Mouse (Mus musculus): ENCODE data around the gene Stap2. TPM values are rescaled to one million over a fixed set of nuclear protein-coding genes. Genes with fewer than 3 reads are reported as not detected.
A peak's percentile ranks its signal among the peaks of the same experiment; 100 is the strongest.

The Stap2 gene
- polyA plus RNA-seq (2012; rRNA removed), result 51.8 and 64.1 TPM in 2 replicates

- Histone ChIP-seq H3K27ac (ENCODE audit: insufficient read depth, low read length) (peak within 1 kb of the TSS; percentile 71), H3K4me1 (ENCODE audit: control insufficient read depth, insufficient read depth, low read length) (peaks cover 13% of the 10 kb centered on the region), H3K4me3 (replicated peaks; ENCODE audit: insufficient read depth, low read depth, low read length) (peak within 1 kb of the TSS; percentile 73), H3K27me3 (ENCODE audit: control insufficient read depth, insufficient read depth, low read length) (no peaks in the 10 kb centered on the region)
- DNase-seq, result peak; percentile 65 to 81
- TF ChIP-seq POLR2A (IDR thresholded peaks at IDR 0.05; ENCODE audit: borderline replicate concordance, insufficient read depth, low read length), result peak; percentile 40; the same call in 1 of the 2 replicates
- no peak for TF ChIP-seq CTCF (IDR thresholded peaks at IDR 0.05; ENCODE audit: borderline replicate concordance, insufficient read depth, low read depth, low read length)
- 21% methylated on average over 13 of the region's 13 CpGs for WGBS
Measured at GRCm38 (mm10) chr17:56005415-56006061, at the start of gene Stap2, which contains the start of gene Mpnd. Gene Stap2, minus strand, starts transcription at chr17:56005584. Gene Mpnd, plus strand, starts transcription at chr17:56005711.

GRCm38 (mm10) chr17:56054938-56055337 is 49.6 kb upstream of the Stap2 start:
- TF ChIP-seq CTCF (IDR thresholded peaks at IDR 0.05; ENCODE audit: borderline replicate concordance, insufficient read depth, low read depth, low read length) (no peak), POLR2A (IDR thresholded peaks at IDR 0.05; ENCODE audit: borderline replicate concordance, insufficient read depth, low read length) (no peak)
- Histone ChIP-seq H3K4me1 (ENCODE audit: control insufficient read depth, insufficient read depth, low read length) (peaks cover 17% of the 10 kb centered on the region), H3K27ac (ENCODE audit: insufficient read depth, low read length) (no peak overlapping the region), H3K27me3 (ENCODE audit: control insufficient read depth, insufficient read depth, low read length) (no peaks in the 10 kb centered on the region), H3K4me3 (replicated peaks; ENCODE audit: insufficient read depth, low read depth, low read length) (no peak overlapping the region)
- no peak for DNase-seq

- H3K4me3 ChIP-seq (replicated peaks; ENCODE audit: insufficient read depth, low read depth, low read length), result no peak overlapping the region
- TF ChIP-seq CTCF (IDR thresholded peaks at IDR 0.05; ENCODE audit: borderline replicate concordance, insufficient read depth, low read depth, low read length), result no peak
Measured at GRCm38 (mm10) chr17:56051369-56051768, 46.0 kb upstream of the Stap2 start.

GRCm38 (mm10) chr17:56040857-56041163 is 35.4 kb upstream of the Stap2 start:
- no peak for DNase-seq
- H3K4me3 ChIP-seq (replicated peaks; ENCODE audit: insufficient read depth, low read depth, low read length), result no peak overlapping the region
- no peaks in the 10 kb centered on the region for H3K27me3 ChIP-seq (ENCODE audit: control insufficient read depth, insufficient read depth, low read length)
- WGBS, result 1% methylated on average over 12 of the region's 12 CpGs
- TF ChIP-seq CTCF (IDR thresholded peaks at IDR 0.05; ENCODE audit: borderline replicate concordance, insufficient read depth, low read depth, low read length), result no peak
- no peak for TF ChIP-seq POLR2A (IDR thresholded peaks at IDR 0.05; ENCODE audit: borderline replicate concordance, insufficient read depth, low read length)
- H3K27ac ChIP-seq (ENCODE audit: insufficient read depth, low read length), result no peak overlapping the region
- H3K4me1 ChIP-seq (ENCODE audit: control insufficient read depth, insufficient read depth, low read length), result no peaks in the 10 kb centered on the region; the same call in 1 of the 2 replicates

More at GRCm38 (mm10) chr17:56051369-56051768, 46.0 kb upstream of the Stap2 start:
- WGBS, result 86% methylated on average over 5 of the region's 5 CpGs
- Histone ChIP-seq H3K27ac (ENCODE audit: insufficient read depth, low read length) (no peak overlapping the region), H3K4me1 (ENCODE audit: control insufficient read depth, insufficient read depth, low read length) (no peaks in the 10 kb centered on the region), H3K27me3 (ENCODE audit: control insufficient read depth, insufficient read depth, low read length) (no peaks in the 10 kb centered on the region)
- no peak for DNase-seq

GRCm38 (mm10) chr17:56040030-56040856 is 34.9 kb upstream of the Stap2 start, which contains the start of gene Chaf1a:
Gene Chaf1a, plus strand, starts transcription at chr17:56040439.
- Histone ChIP-seq H3K4me3 (replicated peaks; ENCODE audit: insufficient read depth, low read depth, low read length) (peak within 1 kb of the TSS; percentile 50), H3K4me1 (ENCODE audit: control insufficient read depth, insufficient read depth, low read length) (no peaks in the 10 kb centered on the region; the same call in 1 of the 2 replicates), H3K27me3 (ENCODE audit: control insufficient read depth, insufficient read depth, low read length) (no peaks in the 10 kb centered on the region), H3K27ac (ENCODE audit: insufficient read depth, low read length) (no peak within 1 kb of the TSS)
- DNase-seq, result peak; percentile 94 to 98
- 1% methylated on average over 68 of the region's 68 CpGs for WGBS
- TF ChIP-seq POLR2A (IDR thresholded peaks at IDR 0.05; ENCODE audit: borderline replicate concordance, insufficient read depth, low read length) (peak; percentile 68; the same call in 1 of the 2 replicates), CTCF (IDR thresholded peaks at IDR 0.05; ENCODE audit: borderline replicate concordance, insufficient read depth, low read depth, low read length) (no peak)

- H3K4me1 ChIP-seq (ENCODE audit: control insufficient read depth, insufficient read depth, low read length), result peaks cover 6% of the 10 kb centered on the region
- DNase-seq, result no peak
- no peak for TF ChIP-seq POLR2A (IDR thresholded peaks at IDR 0.05; ENCODE audit: borderline replicate concordance, insufficient read depth, low read length)
- no peak for TF ChIP-seq CTCF (IDR thresholded peaks at IDR 0.05; ENCODE audit: borderline replicate concordance, insufficient read depth, low read depth, low read length)
- no peaks in the 10 kb centered on the region for H3K27me3 ChIP-seq (ENCODE audit: control insufficient read depth, insufficient read depth, low read length)
- H3K4me3 ChIP-seq (replicated peaks; ENCODE audit: insufficient read depth, low read depth, low read length), result no peak overlapping the region
- no peak overlapping the region for H3K27ac ChIP-seq (ENCODE audit: insufficient read depth, low read length)
- WGBS, result 67% methylated on average over 4 of the region's 4 CpGs
Measured at GRCm38 (mm10) chr17:56039345-56039744, 34.0 kb upstream of the Stap2 start.

- 70% methylated on average over 8 of the region's 8 CpGs for WGBS
- Histone ChIP-seq H3K27ac (ENCODE audit: insufficient read depth, low read length) (no peak overlapping the region), H3K27me3 (ENCODE audit: control insufficient read depth, insufficient read depth, low read length) (no peaks in the 10 kb centered on the region), H3K4me1 (ENCODE audit: control insufficient read depth, insufficient read depth, low read length) (peaks cover 9% of the 10 kb centered on the region), H3K4me3 (replicated peaks; ENCODE audit: insufficient read depth, low read depth, low read length) (no peak overlapping the region)
- TF ChIP-seq POLR2A (IDR thresholded peaks at IDR 0.05; ENCODE audit: borderline replicate concordance, insufficient read depth, low read length), result no peak
- TF ChIP-seq CTCF (IDR thresholded peaks at IDR 0.05; ENCODE audit: borderline replicate concordance, insufficient read depth, low read depth, low read length), result no peak
- no peak for DNase-seq
Measured at GRCm38 (mm10) chr17:56038583-56039261, 33.3 kb upstream of the Stap2 start.
